Mouse (Mus musculus) 3T3-L1 (cell line): ENCODE data around the gene S100a13.

Source experiments
- DNase-seq: peaks from one replicate; pipeline ENCODE4 v3.0.0-alpha.2; 2015; ENCODE audit warnings: low read depth, low spot score

The S100a13 gene

GRCm38 (mm10) chr3:90555954-90556353 lies 41.7 kb downstream of the S100a13 start:
- DNase-seq, result peak; percentile 78

GRCm38 (mm10) chr3:90560008-90560628 lies 45.9 kb downstream of the S100a13 start, which contains the start of gene S100a3:
S100a3 (plus strand) TSS chr3:90560578.
- no peak for DNase-seq
